Mouse (Mus musculus) lung, adult 2 months (tissue): Measurements from ENCODE around the gene Phf5a.

ENCODE experiments used
- CTCF ChIP-seq: fragments of 200-500 bp; IDR thresholded peaks from 2 replicates; pipeline ENCODE4 v1.5.1; 2011; ENCODE audit warnings: mild to moderate bottlenecking, low read length, control low read depth; ENCODE audit not compliant: insufficient read depth
- POLR2A ChIP-seq: fragments of 200-500 bp; IDR thresholded peaks from 2 replicates; pipeline ENCODE4 v1.6.1; 2011; ENCODE audit warnings: low read depth, mild to moderate bottlenecking, control low read depth, low read length, borderline replicate concordance; ENCODE audit errors: extremely low read depth

GRCm38 (mm10) chr15:81864238-81864637 is 7.5 kb downstream of the Phf5a start:
- TF ChIP-seq CTCF (no peak), POLR2A (no peak)
